Mouse (Mus musculus): ENCODE results near the gene Pzp.

Pzp gene

GRCm38 (mm10) chr6:128436356-128437005 lies 90.0 kb downstream of the Pzp start:
- no peak for DNase-seq (ENCODE audit: low spot score)

GRCm38 (mm10) chr6:128435474-128435873 lies 91.0 kb downstream of the Pzp start:
- no peak for DNase-seq (ENCODE audit: low spot score)
